Mouse (Mus musculus): ENCODE results near the gene Dpm3. TPM values are rescaled to one million over a fixed set of nuclear protein-coding genes. Genes with fewer than 3 reads are reported as not detected.
A peak's percentile ranks its signal among the peaks of the same experiment; 100 is the strongest.

Dpm3 gene
- polyA plus RNA-seq, 1 experiment from 2014 or later, result 88.4 TPM

DNA sequence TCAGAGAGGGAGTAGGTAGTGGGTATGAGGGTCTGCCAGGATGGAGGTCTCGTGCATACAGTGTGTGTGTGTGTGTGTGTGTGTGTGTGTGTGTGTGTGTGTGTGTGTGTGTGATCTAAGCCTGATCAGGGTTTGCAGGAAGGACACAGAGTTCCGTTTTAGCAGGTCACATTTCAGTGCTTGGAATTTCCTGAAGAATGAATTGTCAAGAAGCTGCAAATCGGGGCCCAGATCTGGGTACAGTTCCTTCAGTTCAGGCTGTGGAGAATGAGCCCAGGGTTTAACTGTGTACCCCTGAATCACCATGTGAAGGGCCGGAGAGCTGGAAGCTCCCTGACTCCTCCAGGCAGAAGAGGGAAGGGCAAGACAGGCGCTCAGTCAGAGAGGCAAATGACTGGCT lies 28.1 kb downstream of the Dpm3 start:
- Histone ChIP-seq H3K27me3 (peaks cover 2% of the 10 kb centered on the region; the same call in 1 of the 2 replicates), H3K9ac (no peak overlapping the region), H3K4me2 (no peak overlapping the region), H3K4me1 (replicated peaks) (peaks cover 2% of the 10 kb centered on the region; the same call in 1 of the 2 replicates), H3K36me3 (no peaks in the 10 kb centered on the region), H3K4me3 (no peak overlapping the region), H3K9me3 (no peaks in the 10 kb centered on the region), H3K27ac (replicated peaks) (no peak overlapping the region)
- ATAC-seq (ENCODE audit: low FRiP score, low read depth), result no peak
- WGBS, result 62% methylated on average over 5 of the region's 5 CpGs

DNA sequence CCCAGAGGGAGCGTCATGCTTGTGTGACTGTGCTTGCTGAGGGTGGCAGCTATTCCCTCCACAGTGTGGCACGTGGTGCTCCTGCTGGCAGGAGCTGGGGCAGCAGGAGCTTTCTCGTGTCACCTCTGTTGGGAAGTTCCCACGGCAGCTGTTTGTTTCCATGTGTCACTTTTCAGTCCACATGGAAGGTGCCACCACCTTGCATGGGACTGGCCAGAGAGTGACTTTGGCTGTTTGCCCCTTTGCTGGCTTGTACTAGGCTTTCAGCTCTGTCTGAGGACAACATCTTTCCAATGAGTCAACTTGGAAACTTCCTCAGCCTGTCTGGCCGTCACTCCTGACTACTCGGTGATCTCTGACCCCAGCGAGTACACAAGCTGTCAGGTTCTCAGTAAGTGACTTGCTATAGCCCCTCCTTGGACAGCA lies 29.4 kb downstream of the Dpm3 start:
- Histone ChIP-seq H3K4me2 (no peak overlapping the region), H3K36me3 (no peaks in the 10 kb centered on the region), H3K9ac (no peak overlapping the region), H3K4me3 (no peak overlapping the region), H3K27ac (replicated peaks) (no peak overlapping the region), H3K9me3 (no peaks in the 10 kb centered on the region), H3K4me1 (replicated peaks) (no peaks in the 10 kb centered on the region), H3K27me3 (no peaks in the 10 kb centered on the region)
- 47% methylated on average over 7 of the region's 7 CpGs for WGBS
- ATAC-seq (ENCODE audit: low FRiP score, low read depth), result no peak

DNA sequence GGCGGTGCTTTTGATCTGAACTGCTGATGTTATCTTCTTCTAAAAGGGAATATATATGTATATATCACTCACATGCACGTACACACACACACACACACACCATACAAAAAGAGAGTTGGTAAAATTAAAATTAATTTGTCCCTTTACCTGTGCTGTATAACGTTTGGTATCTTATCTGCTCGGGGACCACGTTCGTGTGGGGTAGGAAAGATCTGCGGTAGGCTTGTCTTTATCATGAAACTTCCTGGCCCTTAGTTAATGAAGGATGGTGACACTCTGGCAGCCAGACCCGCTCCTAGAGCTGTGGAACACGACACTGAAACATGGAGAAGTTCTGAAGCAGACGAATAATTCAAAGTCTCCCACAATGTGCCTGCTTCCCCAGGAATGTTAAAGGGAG lies 32.7 kb downstream of the Dpm3 start:
- Histone ChIP-seq H3K9me3 (no peaks in the 10 kb centered on the region), H3K4me3 (no peak overlapping the region), H3K27ac (replicated peaks) (no peak overlapping the region), H3K27me3 (no peaks in the 10 kb centered on the region), H3K36me3 (no peaks in the 10 kb centered on the region), H3K4me2 (no peak overlapping the region), H3K9ac (no peak overlapping the region), H3K4me1 (replicated peaks) (no peaks in the 10 kb centered on the region)
- no peak for ATAC-seq (ENCODE audit: low FRiP score, low read depth)
- WGBS, result 79% methylated on average over 10 of the region's 10 CpGs

- WGBS, result 75% methylated on average over 5 of the region's 5 CpGs
- no peak overlapping the region for H3K9ac ChIP-seq
- H3K4me1 ChIP-seq (replicated peaks), result no peaks in the 10 kb centered on the region
- H3K9me3 ChIP-seq, result no peaks in the 10 kb centered on the region
- no peaks in the 10 kb centered on the region for H3K27me3 ChIP-seq
- H3K27ac ChIP-seq (replicated peaks), result no peak overlapping the region
- no peak for ATAC-seq (ENCODE audit: low FRiP score, low read depth)
- H3K4me2 ChIP-seq, result no peak overlapping the region
- H3K4me3 ChIP-seq, result no peak overlapping the region
- no peaks in the 10 kb centered on the region for H3K36me3 ChIP-seq
These were observed 33.1 kb downstream of the Dpm3 start for GRCm38 (mm10) chr3:89292303-89292702.

DNA sequence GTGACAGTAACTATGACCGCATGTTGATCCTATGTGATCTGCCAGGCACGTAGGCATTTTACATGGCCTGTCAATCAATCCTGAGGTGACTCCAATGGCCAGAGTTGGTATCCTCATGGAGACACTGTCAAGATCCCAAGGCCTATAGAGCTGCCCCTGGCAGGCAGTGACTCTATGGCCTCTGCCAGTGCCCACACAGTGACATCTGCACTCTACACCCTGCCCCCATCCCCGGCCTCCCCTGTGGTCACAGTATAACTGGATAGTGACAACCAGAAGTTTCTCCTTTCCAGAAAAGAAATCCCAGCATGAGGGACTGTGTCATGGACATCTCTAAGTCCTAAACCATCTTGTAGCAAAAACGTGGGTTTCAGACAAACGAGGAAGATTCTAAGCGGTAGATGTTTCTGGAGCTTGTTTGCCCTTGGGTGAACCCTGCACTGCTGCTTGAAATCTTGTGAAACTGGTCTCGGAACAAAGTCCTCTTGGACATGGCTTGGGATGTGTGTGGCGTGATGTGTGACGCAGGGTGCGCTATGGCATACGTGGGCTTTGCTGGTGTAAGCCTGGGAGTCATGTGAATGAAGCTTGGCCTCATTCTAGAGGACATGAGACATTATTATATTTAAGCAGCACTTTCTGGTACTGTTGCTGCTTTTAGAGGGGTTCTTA lies 34.2 kb downstream of the Dpm3 start:
- H3K9me3 ChIP-seq, result no peaks in the 10 kb centered on the region

GRCm38 (mm10) chr3:89294195-89294594 lies 35.0 kb downstream of the Dpm3 start:
- no peak overlapping the region for H3K9ac ChIP-seq
- WGBS, result 80% methylated on average over 5 of the region's 5 CpGs

More for the DNA sequence above, 34.2 kb downstream of the Dpm3 start:
- no peak for ATAC-seq (ENCODE audit: low FRiP score, low read depth)
- Histone ChIP-seq H3K27me3 (no peaks in the 10 kb centered on the region), H3K4me1 (replicated peaks) (no peaks in the 10 kb centered on the region), H3K9ac (no peak overlapping the region), H3K27ac (replicated peaks) (no peak overlapping the region), H3K4me3 (no peak overlapping the region), H3K36me3 (no peaks in the 10 kb centered on the region), H3K4me2 (no peak overlapping the region)
- 90% methylated on average over 11 of the region's 11 CpGs for WGBS

GRCm38 (mm10) chr3:89295685-89296230 lies 36.6 kb downstream of the Dpm3 start:
- Histone ChIP-seq H3K9ac (no peak overlapping the region), H3K4me1 (replicated peaks) (peaks cover 7% of the 10 kb centered on the region), H3K4me2 (no peak overlapping the region), H3K9me3 (no peaks in the 10 kb centered on the region), H3K36me3 (no peaks in the 10 kb centered on the region), H3K4me3 (no peak overlapping the region), H3K27ac (replicated peaks) (no peak overlapping the region), H3K27me3 (peaks cover 4% of the 10 kb centered on the region)
- 89% methylated on average over 8 of the region's 8 CpGs for WGBS
- no peak for ATAC-seq (ENCODE audit: low FRiP score, low read depth)

More at GRCm38 (mm10) chr3:89294195-89294594, 35.0 kb downstream of the Dpm3 start:
- Histone ChIP-seq H3K4me3 (no peak overlapping the region), H3K4me2 (no peak overlapping the region), H3K27me3 (no peaks in the 10 kb centered on the region), H3K36me3 (no peaks in the 10 kb centered on the region), H3K9me3 (no peaks in the 10 kb centered on the region), H3K27ac (replicated peaks) (no peak overlapping the region), H3K4me1 (replicated peaks) (no peaks in the 10 kb centered on the region)
- no peak for ATAC-seq (ENCODE audit: low FRiP score, low read depth)

DNA sequence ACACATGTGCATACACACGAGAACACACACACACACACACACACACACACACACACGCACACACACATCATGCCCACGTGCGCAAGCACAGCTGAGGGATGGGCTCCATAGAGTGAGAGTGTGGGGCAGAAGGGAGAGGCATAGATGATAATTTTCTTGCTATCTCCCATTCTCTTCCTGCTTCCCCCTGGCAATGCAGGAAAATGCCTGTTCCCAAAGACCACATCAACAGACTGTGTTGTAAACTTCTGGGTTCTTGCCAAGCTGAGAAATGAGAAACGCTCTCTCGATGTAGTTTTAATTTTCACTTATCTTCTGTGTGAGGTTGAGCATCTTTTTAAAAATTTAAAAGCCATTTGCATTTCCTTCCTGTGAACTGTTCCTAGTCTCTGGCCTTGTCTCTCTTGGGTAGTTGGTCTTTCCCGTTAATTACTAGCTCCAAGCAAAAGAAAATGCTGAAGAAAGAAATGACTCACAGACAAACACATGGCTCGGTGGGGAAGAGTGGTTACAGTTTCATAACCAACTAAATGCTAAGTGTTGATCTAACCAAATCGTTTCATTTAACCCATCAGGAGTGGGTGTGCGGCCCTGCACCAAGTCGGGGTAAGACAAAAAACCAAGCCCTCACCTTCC lies 37.7 kb downstream of the Dpm3 start:
- H3K27me3 ChIP-seq, result peaks cover 4% of the 10 kb centered on the region
- H3K36me3 ChIP-seq, result no peaks in the 10 kb centered on the region
- peaks cover 7% of the 10 kb centered on the region for H3K4me1 ChIP-seq (replicated peaks)
- no peak for ATAC-seq (ENCODE audit: low FRiP score, low read depth)
- no peak overlapping the region for H3K4me3 ChIP-seq
- no peaks in the 10 kb centered on the region for H3K9me3 ChIP-seq
- H3K9ac ChIP-seq, result no peak overlapping the region
- no peak overlapping the region for H3K27ac ChIP-seq (replicated peaks)
- WGBS, result 81% methylated on average over 11 of the region's 11 CpGs
- H3K4me2 ChIP-seq, result no peak overlapping the region

GRCm38 (mm10) chr3:89298908-89299307 lies 39.8 kb downstream of the Dpm3 start:
- no peak for ATAC-seq (ENCODE audit: low FRiP score, low read depth)
- Histone ChIP-seq H3K27ac (replicated peaks) (no peak overlapping the region), H3K36me3 (no peaks in the 10 kb centered on the region), H3K9me3 (no peaks in the 10 kb centered on the region), H3K4me3 (no peak overlapping the region), H3K4me2 (no peak overlapping the region), H3K9ac (no peak overlapping the region), H3K27me3 (peaks cover 4% of the 10 kb centered on the region), H3K4me1 (replicated peaks) (peaks cover 7% of the 10 kb centered on the region)
- 82% methylated on average over 6 of the region's 6 CpGs for WGBS

- Histone ChIP-seq H3K27me3 (peaks cover 4% of the 10 kb centered on the region), H3K4me1 (replicated peaks) (peaks cover 7% of the 10 kb centered on the region), H3K36me3 (no peaks in the 10 kb centered on the region), H3K9me3 (no peaks in the 10 kb centered on the region), H3K4me2 (peak overlapping the region; percentile 47), H3K27ac (replicated peaks) (no peak overlapping the region), H3K4me3 (peak overlapping the region; percentile 16; the same call in 1 of the 2 replicates), H3K9ac (no peak overlapping the region)
- 0 out of 2 replicates have a peak, but pooled peaks have one; percentile 30 for ATAC-seq (ENCODE audit: low FRiP score, low read depth)
- 4% methylated on average over 14 of the region's 14 CpGs for WGBS
These were observed 40.3 kb downstream of the Dpm3 start for GRCm38 (mm10) chr3:89299499-89299898.

DNA sequence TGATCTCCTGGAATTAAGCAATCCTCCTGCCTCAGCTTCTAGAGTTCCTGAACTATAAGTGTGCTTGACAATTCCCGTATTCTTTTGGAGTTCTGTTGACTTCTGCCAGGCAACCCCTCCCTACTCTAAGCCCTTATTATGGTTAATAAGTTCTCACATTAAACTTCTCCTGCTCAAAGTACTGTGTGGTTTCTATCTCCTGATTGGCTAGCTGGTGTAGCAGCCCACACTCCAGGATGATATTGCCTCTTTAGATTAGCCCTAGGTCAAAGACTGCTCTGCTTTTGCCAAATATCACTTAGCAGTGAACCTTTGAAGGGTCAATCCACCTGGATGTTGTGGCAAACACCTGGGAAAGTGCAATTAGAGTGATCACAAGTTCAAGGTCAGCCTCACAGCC lies 40.9 kb downstream of the Dpm3 start:
- no peak for ATAC-seq (ENCODE audit: low FRiP score, low read depth)

GRCm38 (mm10) chr3:89300514-89300913 lies 41.4 kb downstream of the Dpm3 start:
- 71% methylated on average over 2 of the region's 2 CpGs for WGBS
- H3K9me3 ChIP-seq, result no peaks in the 10 kb centered on the region
- ATAC-seq (ENCODE audit: low FRiP score, low read depth), result no peak
- H3K4me2 ChIP-seq, result no peak overlapping the region
- H3K4me3 ChIP-seq, result no peak overlapping the region
- no peaks in the 10 kb centered on the region for H3K36me3 ChIP-seq
- no peak overlapping the region for H3K9ac ChIP-seq
- peaks cover 4% of the 10 kb centered on the region for H3K27me3 ChIP-seq
- H3K27ac ChIP-seq (replicated peaks), result no peak overlapping the region
- peaks cover 7% of the 10 kb centered on the region for H3K4me1 ChIP-seq (replicated peaks)

More for the DNA sequence above, 40.9 kb downstream of the Dpm3 start:
- H3K4me1 ChIP-seq (replicated peaks), result peaks cover 7% of the 10 kb centered on the region
- H3K4me3 ChIP-seq, result no peak overlapping the region
- no peak overlapping the region for H3K27ac ChIP-seq (replicated peaks)
- H3K9ac ChIP-seq, result no peak overlapping the region
- H3K36me3 ChIP-seq, result no peaks in the 10 kb centered on the region
- H3K9me3 ChIP-seq, result no peaks in the 10 kb centered on the region
- 71% methylated on average over 1 of the region's 1 CpGs for WGBS
- H3K27me3 ChIP-seq, result peaks cover 4% of the 10 kb centered on the region
- peak overlapping the region; percentile 47 for H3K4me2 ChIP-seq
